Mouse (Mus musculus): ENCODE measurements around the gene Thap7. TPM values are rescaled to one million over a fixed set of nuclear protein-coding genes. Genes with fewer than 3 reads are reported as not detected.
"Not testable (repeated sequence)": the region's sequence is repeated elsewhere in the genome, so short reads cannot be mapped to it uniquely, and the experiment has no call there.

Thap7 gene
- polyA plus RNA-seq, 1 experiment from 2014 or later, result 65.1 TPM

- Histone ChIP-seq H3K4me2 (replicated peaks; ENCODE audit: low read depth) (peak overlapping the region; percentile 79), H3K27me3 (replicated peaks; ENCODE audit: control insufficient read depth, insufficient read depth, low read length) (no peaks in the 10 kb centered on the region), H3K9ac (ENCODE audit: low read depth, low read length) (peak overlapping the region; percentile 62), H3K36me3 (ENCODE audit: control insufficient read depth, insufficient read depth) (peaks cover 22% of the 10 kb centered on the region), H3K9me3 (ENCODE audit: control insufficient read depth) (no peaks in the 10 kb centered on the region), H3K4me1 (replicated peaks; ENCODE audit: control insufficient read depth, insufficient read depth, low read length) (peaks cover 21% of the 10 kb centered on the region), H3K27ac (ENCODE audit: low read depth, low read length) (peak overlapping the region; percentile 88), H3K4me3 (ENCODE audit: low read depth, low read length) (peak overlapping the region; percentile 57)
- WGBS, result 4% methylated on average over 9 of the region's 9 CpGs
- ATAC-seq, result peak; percentile 1; the same call in 1 of the 2 replicates
- TF ChIP-seq CTCF (IDR thresholded peaks at IDR 0.05; ENCODE audit: low read depth), result no peak
These were observed 21.7 kb downstream of the Thap7 start for GRCm38 (mm10) chr16:17509240-17509597.

- Histone ChIP-seq H3K4me2 (replicated peaks; ENCODE audit: low read depth) (peak within 1 kb of the TSS; percentile 79), H3K27ac (ENCODE audit: low read depth, low read length) (peak within 1 kb of the TSS; percentile 88), H3K27me3 (replicated peaks; ENCODE audit: control insufficient read depth, insufficient read depth, low read length) (no peaks in the 10 kb centered on the region), H3K4me1 (replicated peaks; ENCODE audit: control insufficient read depth, insufficient read depth, low read length) (peaks cover 21% of the 10 kb centered on the region), H3K4me3 (ENCODE audit: low read depth, low read length) (peak within 1 kb of the TSS; percentile 57), H3K9ac (ENCODE audit: low read depth, low read length) (peak within 1 kb of the TSS; percentile 62), H3K9me3 (ENCODE audit: control insufficient read depth) (no peaks in the 10 kb centered on the region), H3K36me3 (ENCODE audit: control insufficient read depth, insufficient read depth) (peaks cover 18% of the 10 kb centered on the region)
- no peak; the same call in 1 of the 2 replicates for TF ChIP-seq CTCF (IDR thresholded peaks at IDR 0.05; ENCODE audit: low read depth)
- ATAC-seq, result peak; percentile 97
- WGBS, result under 1% methylated on average over 50 of the region's 50 CpGs
These were observed 22.2 kb downstream of the Thap7 start, which contains the start of gene Lztr1 for GRCm38 (mm10) chr16:17508546-17509239. Gene Lztr1 (plus strand): TSS chr16:17508688.

GRCm38 (mm10) chr16:17508031-17508430, 22.9 kb downstream of the Thap7 start:
- Histone ChIP-seq H3K9ac (ENCODE audit: low read depth, low read length) (peak overlapping the region; percentile 62), H3K36me3 (ENCODE audit: control insufficient read depth, insufficient read depth) (peaks cover 11% of the 10 kb centered on the region), H3K4me2 (replicated peaks; ENCODE audit: low read depth) (peak overlapping the region; percentile 79), H3K27ac (ENCODE audit: low read depth, low read length) (peak overlapping the region; percentile 88), H3K4me3 (ENCODE audit: low read depth, low read length) (peak overlapping the region; percentile 57), H3K4me1 (replicated peaks; ENCODE audit: control insufficient read depth, insufficient read depth, low read length) (peaks cover 21% of the 10 kb centered on the region)
- 23% methylated on average over 3 of the region's 3 CpGs for WGBS
- not testable (repeated sequence) for H3K9me3 ChIP-seq (ENCODE audit: control insufficient read depth); H3K27me3 ChIP-seq (replicated peaks; ENCODE audit: control insufficient read depth, insufficient read depth, low read length); ATAC-seq

GRCm38 (mm10) chr16:17507018-17507552, 23.9 kb downstream of the Thap7 start:
- no peak for TF ChIP-seq CTCF (IDR thresholded peaks at IDR 0.05; ENCODE audit: low read depth)
- peaks cover 5% of the 10 kb centered on the region; the same call in 1 of the 2 replicates for H3K36me3 ChIP-seq (ENCODE audit: control insufficient read depth, insufficient read depth)
- H3K9me3 ChIP-seq (ENCODE audit: control insufficient read depth), result no peaks in the 10 kb centered on the region
- ATAC-seq, result no peak
- H3K9ac ChIP-seq (ENCODE audit: low read depth, low read length), result no peak overlapping the region
- H3K4me2 ChIP-seq (replicated peaks; ENCODE audit: low read depth), result no peak overlapping the region
- WGBS, result 85% methylated on average over 5 of the region's 5 CpGs
- no peaks in the 10 kb centered on the region for H3K27me3 ChIP-seq (replicated peaks; ENCODE audit: control insufficient read depth, insufficient read depth, low read length)
- H3K4me1 ChIP-seq (replicated peaks; ENCODE audit: control insufficient read depth, insufficient read depth, low read length), result peaks cover 21% of the 10 kb centered on the region
- no peak overlapping the region for H3K4me3 ChIP-seq (ENCODE audit: low read depth, low read length)
- no peak overlapping the region for H3K27ac ChIP-seq (ENCODE audit: low read depth, low read length)

- no peak for ATAC-seq
- Histone ChIP-seq H3K27me3 (replicated peaks; ENCODE audit: control insufficient read depth, insufficient read depth, low read length) (no peaks in the 10 kb centered on the region), H3K4me1 (replicated peaks; ENCODE audit: control insufficient read depth, insufficient read depth, low read length) (no peaks in the 10 kb centered on the region), H3K27ac (ENCODE audit: low read depth, low read length) (no peak overlapping the region), H3K4me3 (ENCODE audit: low read depth, low read length) (no peak overlapping the region), H3K36me3 (ENCODE audit: control insufficient read depth, insufficient read depth) (no peaks in the 10 kb centered on the region), H3K4me2 (replicated peaks; ENCODE audit: low read depth) (no peak overlapping the region), H3K9ac (ENCODE audit: low read depth, low read length) (no peak overlapping the region), H3K9me3 (ENCODE audit: control insufficient read depth) (no peaks in the 10 kb centered on the region)
- 79% methylated on average over 4 of the region's 4 CpGs for WGBS
- no peak for TF ChIP-seq CTCF (IDR thresholded peaks at IDR 0.05; ENCODE audit: low read depth)
These were observed 28.3 kb downstream of the Thap7 start for GRCm38 (mm10) chr16:17502681-17503080.

- Histone ChIP-seq H3K4me2 (replicated peaks; ENCODE audit: low read depth) (no peak overlapping the region), H3K4me3 (ENCODE audit: low read depth, low read length) (no peak overlapping the region), H3K4me1 (replicated peaks; ENCODE audit: control insufficient read depth, insufficient read depth, low read length) (no peaks in the 10 kb centered on the region), H3K27ac (ENCODE audit: low read depth, low read length) (no peak overlapping the region), H3K27me3 (replicated peaks; ENCODE audit: control insufficient read depth, insufficient read depth, low read length) (no peaks in the 10 kb centered on the region), H3K36me3 (ENCODE audit: control insufficient read depth, insufficient read depth) (no peaks in the 10 kb centered on the region), H3K9ac (ENCODE audit: low read depth, low read length) (no peak overlapping the region), H3K9me3 (ENCODE audit: control insufficient read depth) (no peaks in the 10 kb centered on the region)
- WGBS, result 57% methylated on average over 10 of the region's 10 CpGs
- TF ChIP-seq CTCF (IDR thresholded peaks at IDR 0.05; ENCODE audit: low read depth), result no peak
- no peak for ATAC-seq
These were observed 31.6 kb downstream of the Thap7 start for GRCm38 (mm10) chr16:17499249-17499883.

Measured in intestine, postnatal 0 days (tissue).